Mouse (Mus musculus): Measurements from ENCODE around the gene Kcnk2.

Gene Kcnk2

GRCm38 (mm10) chr1:189402223-189402943 lies at the start of gene Kcnk2:
Gene Kcnk2, minus strand, starts transcription at chr1:189402273.
- no peak for DNase-seq (ENCODE audit: low spot score)

GRCm38 (mm10) chr1:189440741-189441140 lies 38.7 kb upstream of the Kcnk2 start:
- no peak for DNase-seq (ENCODE audit: low spot score)

GRCm38 (mm10) chr1:189437126-189437525 lies 35.1 kb upstream of the Kcnk2 start:
- no peak for DNase-seq (ENCODE audit: low spot score)

GRCm38 (mm10) chr1:189435452-189435851 lies 33.4 kb upstream of the Kcnk2 start:
- DNase-seq (ENCODE audit: low spot score) = no peak

GRCm38 (mm10) chr1:189431479-189431878 lies 29.4 kb upstream of the Kcnk2 start:
- DNase-seq (ENCODE audit: low spot score) = no peak

GRCm38 (mm10) chr1:189430534-189430933 lies 28.5 kb upstream of the Kcnk2 start:
- no peak for DNase-seq (ENCODE audit: low spot score)

GRCm38 (mm10) chr1:189429566-189429965 lies 27.5 kb upstream of the Kcnk2 start:
- DNase-seq (ENCODE audit: low spot score) = no peak

GRCm38 (mm10) chr1:189426252-189426651 lies 24.2 kb upstream of the Kcnk2 start:
- no peak for DNase-seq (ENCODE audit: low spot score)

GRCm38 (mm10) chr1:189419914-189420313 lies 17.8 kb upstream of the Kcnk2 start:
- no peak for DNase-seq (ENCODE audit: low spot score)

GRCm38 (mm10) chr1:189409906-189410305 lies 7.8 kb upstream of the Kcnk2 start:
- no peak for DNase-seq (ENCODE audit: low spot score)

- no peak for DNase-seq (ENCODE audit: low spot score)
Measured at GRCm38 (mm10) chr1:189405221-189405620, 3.1 kb upstream of the Kcnk2 start.

- DNase-seq (ENCODE audit: low spot score) = no peak
Measured at GRCm38 (mm10) chr1:189403546-189403945, 1.5 kb upstream of the Kcnk2 start.

- DNase-seq (ENCODE audit: low spot score) = no peak
Measured at GRCm38 (mm10) chr1:189403139-189403538, 1.1 kb upstream of the Kcnk2 start.

- DNase-seq (ENCODE audit: low spot score) = no peak
Measured at GRCm38 (mm10) chr1:189386848-189387247, 15.2 kb downstream of the Kcnk2 start.

- DNase-seq (ENCODE audit: low spot score) = no peak
Measured at GRCm38 (mm10) chr1:189386141-189386540, 15.9 kb downstream of the Kcnk2 start.

- no peak for DNase-seq (ENCODE audit: low spot score)
Measured at GRCm38 (mm10) chr1:189367722-189368121, 34.4 kb downstream of the Kcnk2 start.

GRCm38 (mm10) chr1:189364188-189364587 lies 37.9 kb downstream of the Kcnk2 start:
- no peak for DNase-seq (ENCODE audit: low spot score)

- DNase-seq (ENCODE audit: low spot score) = no peak
Measured at GRCm38 (mm10) chr1:189362579-189362978, 39.5 kb downstream of the Kcnk2 start.

- no peak for DNase-seq (ENCODE audit: low spot score)
Measured at GRCm38 (mm10) chr1:189359699-189360098, 42.4 kb downstream of the Kcnk2 start.

GRCm38 (mm10) chr1:189353887-189354286 lies 48.2 kb downstream of the Kcnk2 start:
- DNase-seq (ENCODE audit: low spot score) = no peak

GRCm38 (mm10) chr1:189351804-189352203 lies 50.3 kb downstream of the Kcnk2 start:
- no peak for DNase-seq (ENCODE audit: low spot score)

- DNase-seq (ENCODE audit: low spot score) = no peak
Measured at GRCm38 (mm10) chr1:189349205-189349604, 52.9 kb downstream of the Kcnk2 start.

GRCm38 (mm10) chr1:189345166-189345565 lies 56.9 kb downstream of the Kcnk2 start:
- no peak for DNase-seq (ENCODE audit: low spot score)

All from adipocyte (in vitro differentiated cells).